Mouse (Mus musculus) T-cell, adult 66 days (primary cell): ENCODE data around the gene Cyp4a12a. TPM values are rescaled to one million over a fixed set of nuclear protein-coding genes. Genes with fewer than 3 reads are reported as not detected.

ENCODE experiments used
- total RNA-seq, 2 experiments: library from RNA; stranded (reverse); gene quantifications; 3 replicates in 1 of 2; 4 replicates in 1 of 2; pipeline ENCODE4 v1.2.4; 2023

Cyp4a12a gene
- total RNA-seq = not detected

GRCm38 (mm10) chr4:115298746-115299145 is at the start of gene Cyp4a12a:
Gene Cyp4a12a, plus strand, starts transcription at chr4:115299046.

Other genes with a start within 250 kb of the Cyp4a12a start
- 1 to 10 TPM in 1 of 2 experiments, under 1 TPM in 1; 0.74 to 1.5 TPM for gene Tal1, start 242.6 kb upstream of the Cyp4a12a start, total RNA-seq
- gene Pdzk1ip1, start 210.3 kb upstream of the Cyp4a12a start, total RNA-seq = 1 to 10 TPM in 1 of 2 experiments, not detected in 1; 1.7 TPM
- gene Cyp4x1, start 164.8 kb upstream of the Cyp4a12a start, total RNA-seq = not detected
- gene Cyp4a29, start 57.0 kb upstream of the Cyp4a12a start, total RNA-seq = not detected
- not detected for gene Cyp4a12b, start 112.6 kb downstream of the Cyp4a12a start, total RNA-seq
- gene Cyp4a30b, start 153.6 kb downstream of the Cyp4a12a start, total RNA-seq = not detected
- gene Cyp4a14, start 197.1 kb downstream of the Cyp4a12a start, total RNA-seq = not detected
- gene Cyp4a10, start 219.2 kb downstream of the Cyp4a12a start, total RNA-seq = not detected